Mouse (Mus musculus) hindlimb bud, embryonic 11.5 days (tissue): ENCODE measurements at regions not wholly inside any gene's neighbourhood (a gene's known extent, or its start where the extent isn't known, plus 50 kb on each side); places are given as distances from the start of the nearest gene placed in this dataset.

Experiments used
- DNase-seq: peaks from one replicate; pipeline ENCODE4 v3.0.0-alpha.2; 2012; ENCODE audit warnings: low read depth, low spot score; ENCODE audit errors: extremely low spot score

DNA sequence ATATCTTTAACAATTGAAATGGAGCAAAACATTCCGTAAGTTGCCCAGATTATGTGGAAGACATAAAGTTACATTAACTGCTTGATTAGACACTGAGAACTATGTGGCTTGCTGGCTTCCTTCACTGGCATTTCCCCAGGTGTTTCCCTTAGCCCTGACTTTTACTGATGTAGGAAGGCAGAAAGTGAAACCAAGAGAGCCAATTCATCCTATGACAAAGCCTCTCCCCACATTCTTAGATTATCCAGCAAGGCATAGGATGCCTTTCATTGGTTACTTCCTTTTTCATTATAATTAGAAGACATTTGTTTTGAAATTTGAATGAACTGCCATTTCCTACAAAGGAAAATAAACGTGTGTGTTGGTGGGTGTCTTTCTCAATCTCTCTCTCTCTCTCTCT, 72.1 kb downstream of the Cdc42ep3 start:
- no peak for DNase-seq

DNA sequence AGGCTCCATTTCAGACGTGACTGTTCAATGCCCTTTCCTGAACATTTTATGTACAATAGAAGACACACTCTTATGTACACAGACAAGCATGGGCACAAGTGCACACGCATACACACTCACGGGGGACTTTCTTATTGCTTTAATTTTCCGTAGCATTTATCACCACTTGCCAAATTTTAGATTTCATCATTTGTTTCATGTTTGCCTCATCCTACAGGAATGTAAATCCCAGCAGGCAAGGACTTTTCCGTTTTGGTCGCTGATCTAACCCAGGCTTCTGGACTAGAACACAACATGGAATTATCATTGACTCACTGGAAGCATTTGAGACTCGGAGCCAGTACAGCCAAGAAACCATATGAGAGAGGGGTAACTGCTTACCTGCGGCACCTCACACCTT, 81.3 kb downstream of the Cdc42ep3 start:
- no peak for DNase-seq

DNA sequence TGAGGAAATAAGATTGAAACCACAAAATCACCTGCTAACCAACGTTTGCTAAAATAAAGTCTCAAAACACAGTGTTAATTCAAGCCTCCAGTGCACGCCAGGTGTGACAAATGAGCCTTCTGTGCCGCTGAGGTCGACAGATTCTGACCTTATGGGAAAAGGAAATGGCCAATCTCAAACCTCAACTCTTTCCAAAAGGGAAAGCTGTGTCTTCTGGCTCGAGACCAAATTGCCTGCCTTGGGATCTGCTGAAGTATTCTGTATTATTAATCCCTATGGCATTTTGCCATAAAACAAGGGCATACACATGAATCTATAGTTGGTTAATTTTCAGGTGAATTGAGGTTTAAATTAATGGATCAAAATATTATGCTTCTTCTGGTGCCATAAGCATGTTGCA, 95.2 kb downstream of the Cdc42ep3 start:
- no peak for DNase-seq

DNA sequence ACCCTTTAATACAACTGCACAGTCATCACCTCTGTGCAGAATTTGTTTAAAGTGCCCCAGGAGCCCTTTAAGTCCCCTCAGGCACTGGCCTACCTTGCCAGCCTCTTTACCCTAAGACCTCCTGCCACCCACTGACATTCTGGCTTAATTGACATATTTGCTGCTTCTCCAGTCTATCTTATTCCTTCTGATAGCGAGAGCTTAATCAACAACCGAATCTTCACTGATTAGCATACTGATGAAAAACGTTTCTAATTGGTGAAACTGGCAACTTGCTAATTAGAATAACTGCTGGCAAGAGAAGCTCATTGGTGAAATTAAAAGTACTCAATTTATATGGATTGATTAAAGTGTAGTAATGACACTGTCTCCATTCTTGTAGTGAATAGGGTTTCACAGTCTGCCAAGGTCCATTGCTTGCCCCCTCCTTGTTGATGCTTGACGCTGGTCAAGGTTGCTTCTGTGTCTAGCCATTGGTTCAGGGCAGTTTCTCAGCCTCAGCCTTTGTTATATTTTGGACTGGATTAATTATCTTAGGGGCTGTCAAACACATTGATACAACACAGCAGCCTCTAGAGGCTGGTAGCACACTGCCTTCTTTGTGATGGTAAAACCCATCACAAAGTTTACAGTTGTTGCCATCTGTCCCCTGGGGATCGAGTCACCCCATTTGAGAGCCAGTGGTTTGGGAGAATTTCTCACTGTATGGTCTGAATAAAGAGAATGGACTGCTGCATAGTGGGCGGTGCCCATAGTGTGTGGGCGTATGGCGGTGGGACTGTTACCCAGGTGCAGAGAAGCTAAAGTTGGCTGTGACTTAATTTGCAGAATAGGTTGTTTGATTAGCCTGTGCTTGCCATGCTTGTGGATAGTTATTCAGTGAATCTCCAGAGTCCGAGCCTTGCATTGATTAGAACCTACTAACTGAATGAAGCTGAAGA, 107.7 kb downstream of the Cdc42ep3 start:
- DNase-seq = no peak

DNA sequence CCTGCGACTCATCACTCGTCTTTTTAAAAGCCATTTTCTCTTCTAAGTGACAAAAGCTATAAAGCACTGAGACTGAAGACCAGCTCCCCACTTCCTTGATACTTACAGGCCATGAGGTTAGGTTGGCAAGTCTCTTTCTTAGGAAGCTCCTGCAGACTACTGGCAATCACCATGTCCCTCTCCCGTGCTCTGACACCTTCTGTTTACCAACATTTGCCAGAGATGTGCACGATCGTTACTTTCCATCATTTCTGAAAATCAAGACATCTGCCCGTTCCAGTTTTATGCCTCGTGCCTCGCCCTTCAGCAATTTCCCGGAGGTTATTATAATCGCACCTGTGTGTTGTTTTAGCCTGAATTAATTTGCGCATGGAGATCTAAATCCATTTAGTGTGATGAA, 110.8 kb downstream of the Cdc42ep3 start:
- DNase-seq = no peak

DNA sequence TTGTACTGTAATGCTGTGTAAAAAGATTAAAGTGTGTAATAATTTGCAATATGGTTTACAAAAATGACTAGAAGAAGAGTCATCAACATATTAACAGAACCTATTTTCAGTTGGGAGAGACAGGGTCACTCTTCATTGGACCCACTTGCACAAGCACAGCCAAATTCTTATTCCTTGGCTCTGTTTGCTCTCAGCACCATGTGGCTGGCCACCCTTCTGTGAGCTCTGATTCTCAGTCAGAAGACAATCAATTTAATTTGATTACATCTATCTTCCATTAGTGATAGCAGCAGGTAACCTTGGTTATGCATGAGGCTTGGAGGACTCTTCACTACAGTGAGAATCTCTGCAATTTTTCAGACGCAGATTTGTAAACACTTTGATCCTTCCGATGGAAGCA, 111.5 kb downstream of the Cdc42ep3 start:
- DNase-seq = no peak

DNA sequence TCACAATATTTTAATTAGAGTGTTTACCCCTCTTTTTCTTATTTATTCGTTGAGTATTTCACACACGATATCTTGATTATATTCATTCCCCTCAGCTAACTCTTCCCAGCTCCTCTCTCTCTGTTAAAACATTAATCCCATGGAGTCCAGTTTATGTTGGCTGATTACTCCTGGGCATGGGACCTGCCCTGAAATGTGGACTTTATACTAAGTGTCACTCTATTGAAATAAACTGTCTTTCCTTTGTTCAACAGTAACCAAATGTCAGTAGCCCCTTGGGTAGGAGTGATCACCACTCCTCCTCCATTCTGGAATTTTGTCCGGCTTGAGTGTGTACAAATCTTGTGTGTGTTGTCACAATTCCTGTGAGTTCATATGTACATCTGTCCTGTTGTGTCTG, 113.4 kb downstream of the Cdc42ep3 start:
- DNase-seq = no peak

DNA sequence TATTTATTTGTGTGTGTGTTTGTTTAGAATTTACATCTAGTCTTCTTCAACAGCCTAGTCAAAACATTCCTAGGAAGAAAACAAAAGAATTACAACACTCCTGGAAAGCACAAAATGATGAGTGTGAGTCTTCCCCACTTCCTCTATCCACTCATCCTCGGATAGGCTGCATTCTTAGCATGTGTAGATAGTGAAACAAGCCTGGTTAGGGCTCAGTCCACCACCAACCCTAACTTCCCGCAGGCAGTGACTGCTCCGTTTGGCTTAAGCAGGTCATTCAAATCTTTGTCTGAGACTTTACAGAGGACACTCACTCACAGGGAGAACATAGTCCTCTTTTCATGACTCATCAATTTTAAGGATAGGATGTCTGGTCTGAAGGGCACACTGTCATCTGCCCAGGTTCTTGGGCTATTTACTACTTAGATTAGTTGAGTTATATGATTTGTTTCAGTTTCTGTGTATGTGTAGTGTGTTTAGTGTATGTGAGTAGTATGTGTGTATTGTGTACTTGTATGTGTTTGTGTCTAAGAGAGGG, 118.6 kb downstream of the Cdc42ep3 start:
- no peak for DNase-seq

DNA sequence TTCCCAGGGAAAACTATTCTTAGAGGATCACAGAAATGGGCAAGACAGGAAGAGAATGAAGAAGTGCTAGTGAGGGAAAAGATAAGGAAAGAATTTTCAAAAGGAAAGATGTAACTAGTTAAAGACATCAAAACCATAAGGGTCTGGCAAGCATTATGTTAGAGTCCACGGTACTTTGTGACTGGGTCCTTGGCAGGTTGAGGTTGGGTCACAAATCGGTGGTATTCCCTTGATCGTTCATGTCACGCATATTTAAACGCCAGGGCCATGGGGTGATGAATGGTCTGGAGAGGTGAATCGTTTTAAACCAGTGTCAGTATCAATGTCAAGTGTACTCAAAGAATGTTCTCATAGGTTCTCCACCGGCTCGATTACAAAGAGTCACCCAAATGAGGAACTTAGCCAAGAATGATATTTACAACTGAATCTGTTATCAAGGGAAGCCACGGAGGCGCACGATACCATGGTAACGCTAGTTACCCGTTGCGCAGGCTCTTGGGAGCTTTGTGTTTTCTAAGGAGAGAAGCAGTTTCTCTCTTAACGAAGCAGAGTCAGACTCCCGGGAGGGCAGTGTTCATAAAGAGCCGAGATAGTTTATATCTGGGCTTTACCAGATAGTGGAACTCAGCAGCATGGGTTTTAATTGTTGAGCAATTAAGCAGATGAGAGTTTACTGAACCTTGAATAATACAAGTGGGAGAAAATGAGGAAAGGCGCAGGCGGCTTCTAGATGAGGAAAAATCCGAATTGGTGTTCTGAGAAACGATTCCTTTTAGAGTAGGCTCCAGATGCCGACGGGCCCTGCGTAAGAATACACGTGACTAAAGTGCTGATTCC, 124.0 kb downstream of the Cdc42ep3 start:
- DNase-seq = no peak

DNA sequence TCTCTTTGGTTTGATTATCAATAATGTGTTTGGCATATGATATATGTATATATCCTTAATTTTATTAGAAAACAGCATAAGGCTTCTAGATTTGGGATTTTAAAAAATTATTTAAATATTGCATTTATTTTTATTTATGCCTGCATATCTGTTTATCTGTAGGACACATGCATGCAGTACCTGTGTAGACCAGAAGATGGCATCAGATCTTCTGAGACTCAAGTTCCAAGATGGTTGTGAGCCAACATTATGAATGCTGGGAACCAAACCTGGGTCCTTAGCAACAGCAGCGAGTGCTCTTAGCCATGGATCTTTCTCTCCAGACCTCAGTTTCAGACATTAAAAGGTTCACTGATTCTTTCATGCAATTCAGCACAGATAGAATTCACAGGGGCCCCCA, 148.3 kb downstream of the Cdc42ep3 start:
- no peak for DNase-seq

DNA sequence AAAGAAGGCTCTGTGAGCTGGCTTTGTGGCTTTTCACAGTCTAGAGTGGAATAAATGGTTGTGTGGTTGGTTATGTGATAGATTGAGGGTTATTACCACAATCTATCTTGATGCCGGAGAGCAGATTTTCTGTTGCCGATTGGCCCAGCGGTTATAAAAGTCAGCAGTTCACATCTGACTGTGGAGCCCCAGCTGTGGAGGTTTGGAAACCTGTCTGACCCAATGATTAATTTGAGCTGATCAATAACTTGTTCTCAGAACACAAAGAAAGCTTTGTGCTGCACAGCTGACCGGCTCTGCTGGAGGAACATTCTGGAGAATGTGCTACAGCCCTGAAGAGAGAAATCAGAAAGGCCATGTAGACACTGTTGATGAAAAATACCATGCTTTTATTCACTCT, 148.8 kb downstream of the Cdc42ep3 start:
- no peak for DNase-seq

DNA sequence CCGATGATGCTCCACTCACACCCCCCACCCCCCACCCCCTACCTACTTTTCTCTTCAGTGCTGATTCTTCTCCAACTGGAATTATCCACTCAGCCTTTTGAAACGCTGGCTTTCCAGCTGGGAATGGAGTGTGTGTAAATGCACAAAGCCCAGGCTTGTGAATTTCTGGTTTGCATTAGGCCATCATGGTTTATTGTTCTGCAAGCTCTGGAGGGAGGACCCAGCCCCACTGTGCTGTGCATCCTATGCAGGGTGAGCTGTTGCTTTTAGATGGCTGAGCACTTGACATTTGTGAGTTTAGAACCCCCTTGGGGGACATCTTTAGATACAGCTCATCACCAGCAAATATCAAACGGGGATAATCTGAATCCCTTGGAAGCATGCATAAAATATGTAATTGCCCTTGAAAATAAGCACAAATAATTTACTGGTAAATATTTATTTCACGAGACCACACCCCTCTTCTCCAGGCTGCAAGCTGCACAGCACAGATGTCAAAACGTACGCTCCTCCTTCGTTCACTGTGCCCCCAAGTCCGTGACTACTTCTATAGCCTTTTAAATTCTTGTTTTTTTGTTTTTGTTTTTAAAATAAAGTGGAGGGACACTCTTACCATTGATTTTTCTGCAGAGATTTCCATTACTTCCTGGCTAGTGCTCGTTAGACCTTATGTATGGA, 148.2 kb downstream of the Qpct start:
- DNase-seq = no peak

DNA sequence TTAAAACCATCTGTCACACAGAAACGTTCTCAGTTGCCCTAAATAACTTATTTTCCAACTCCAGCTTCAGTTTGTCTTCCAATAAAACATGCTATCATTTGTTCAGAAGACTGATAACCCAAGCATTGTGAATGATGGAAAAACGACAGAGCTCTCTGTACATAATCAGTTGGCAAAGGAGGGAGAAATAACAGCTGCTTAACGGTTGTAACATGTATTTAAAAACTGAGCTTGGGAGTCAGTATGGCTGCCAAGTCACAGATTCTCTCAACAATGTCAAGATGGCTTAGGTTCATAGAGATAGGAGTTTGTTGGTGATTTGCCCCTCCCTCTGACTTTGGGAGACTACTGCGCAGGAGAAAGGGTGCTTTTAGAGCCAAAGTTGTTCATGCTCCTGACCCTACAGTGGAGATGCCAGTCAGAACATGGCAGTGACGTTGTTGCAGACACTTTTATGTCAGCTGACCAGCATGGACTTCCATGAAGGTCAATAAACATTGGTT, 140.2 kb downstream of the Qpct start:
- no peak for DNase-seq

DNA sequence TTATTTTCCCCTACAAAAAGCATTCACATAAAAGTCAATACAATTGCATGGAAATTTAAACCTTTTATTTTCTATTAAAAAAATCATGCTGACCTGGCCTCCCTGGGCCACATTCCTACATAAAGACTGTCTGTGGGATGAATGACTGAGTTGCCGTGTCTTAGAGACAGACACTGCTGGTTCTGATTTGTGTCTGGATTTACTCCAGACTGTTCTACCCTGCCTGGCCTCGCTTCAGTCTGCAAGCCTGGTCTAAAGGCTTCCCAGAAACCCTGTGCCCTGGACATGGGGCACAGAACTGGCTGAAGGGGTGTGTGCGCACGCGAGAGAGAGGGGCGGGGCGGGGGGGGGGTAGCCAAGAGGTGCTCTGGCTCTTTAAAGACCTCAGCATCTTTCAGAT, 136.6 kb downstream of the Qpct start:
- DNase-seq = no peak

DNA sequence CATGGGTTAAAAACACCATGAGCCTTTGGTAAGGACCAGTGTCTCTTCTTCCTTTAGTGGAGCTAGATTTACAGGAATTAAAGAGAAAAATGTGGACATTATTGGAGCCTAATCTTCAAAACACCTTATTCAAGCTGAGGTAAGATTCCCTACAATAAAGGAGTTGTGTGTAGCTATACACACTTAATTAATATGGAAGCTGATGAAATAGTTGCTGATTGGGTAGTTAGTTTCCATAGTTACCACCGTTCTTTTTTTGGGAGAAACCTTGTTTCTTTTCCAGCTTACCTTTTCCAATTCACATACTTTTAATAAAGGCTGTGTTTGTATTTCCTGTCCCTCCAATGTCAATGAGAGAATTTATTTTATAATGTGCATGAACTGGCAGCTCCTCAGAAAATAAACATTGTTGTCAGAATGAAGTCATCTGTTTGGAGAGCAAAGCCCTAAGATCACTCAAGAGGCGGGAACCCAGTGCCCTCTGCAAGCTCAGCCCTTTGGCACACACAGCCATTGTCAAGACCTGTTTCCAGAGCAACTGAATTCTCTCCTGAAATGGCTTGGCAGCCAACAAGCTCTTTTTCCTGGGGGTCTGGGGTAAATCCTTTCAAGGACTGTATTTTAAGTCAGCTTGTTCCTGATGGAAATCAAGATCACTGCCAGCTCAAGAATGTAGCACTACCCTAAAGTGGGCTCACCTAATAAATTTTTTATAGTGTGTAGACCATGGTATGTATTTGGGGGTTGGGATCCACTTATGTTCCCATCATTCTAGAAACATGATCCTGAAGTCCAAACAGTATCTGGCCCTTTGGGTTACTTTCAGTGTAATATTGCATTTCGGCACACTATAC, 128.8 kb downstream of the Qpct start:
- no peak for DNase-seq

DNA sequence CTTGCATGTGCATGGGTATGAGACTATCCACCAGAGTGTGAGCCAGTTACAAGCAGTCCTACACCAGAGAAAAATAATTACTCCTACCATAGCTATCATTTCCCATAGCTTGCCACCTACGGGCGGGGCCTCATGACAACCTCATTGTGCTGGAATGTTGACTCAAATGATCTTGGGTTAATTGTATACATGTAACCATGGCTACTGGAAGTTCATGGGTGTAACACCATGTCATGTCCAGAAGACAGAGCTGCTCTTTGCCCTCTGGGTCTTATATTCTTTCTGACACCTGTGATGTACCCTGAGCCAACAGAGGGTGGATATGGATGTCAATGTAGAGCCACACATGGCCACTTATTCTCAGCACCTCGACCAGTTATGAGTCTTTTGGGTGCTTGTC, 125.6 kb downstream of the Qpct start:
- no peak for DNase-seq

DNA sequence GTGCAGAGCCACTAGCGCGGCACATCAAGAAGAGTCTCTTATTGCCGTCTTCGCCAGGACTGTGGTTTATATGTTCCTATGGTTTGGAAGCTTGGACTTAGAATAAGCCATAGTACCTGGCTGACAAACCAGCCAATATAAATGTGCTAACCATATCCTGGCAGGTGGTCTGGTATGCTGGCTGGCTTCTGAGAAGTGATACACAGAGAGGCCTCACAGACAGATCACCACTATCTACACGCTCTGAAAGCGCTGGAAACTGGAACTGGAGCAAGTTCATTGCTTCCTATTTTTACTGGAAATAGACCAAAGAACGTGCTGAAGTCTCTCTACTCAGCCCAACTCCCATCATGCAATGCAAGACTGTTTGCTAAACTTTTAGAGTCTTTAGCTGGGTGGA, 124.7 kb downstream of the Qpct start:
- no peak for DNase-seq

DNA sequence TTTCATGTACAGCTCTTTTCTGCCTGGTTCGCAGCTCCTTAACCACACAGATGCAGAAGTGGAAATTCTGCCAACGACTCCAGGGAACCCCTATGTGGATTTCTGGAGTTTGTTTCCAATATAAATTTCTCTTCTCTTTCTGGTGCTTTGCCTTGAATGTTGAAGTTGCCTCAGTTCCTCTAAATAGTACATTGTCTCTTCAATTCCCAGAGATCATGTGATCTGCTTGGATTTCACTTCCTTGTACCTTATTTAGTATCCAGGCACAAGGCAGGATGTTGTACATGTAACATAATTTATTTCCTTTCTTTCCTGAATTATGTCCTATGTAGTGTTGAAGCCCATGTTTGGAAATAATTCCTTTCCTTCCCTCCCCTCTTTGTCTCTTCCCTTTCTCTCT, 123.7 kb downstream of the Qpct start:
- no peak for DNase-seq

DNA sequence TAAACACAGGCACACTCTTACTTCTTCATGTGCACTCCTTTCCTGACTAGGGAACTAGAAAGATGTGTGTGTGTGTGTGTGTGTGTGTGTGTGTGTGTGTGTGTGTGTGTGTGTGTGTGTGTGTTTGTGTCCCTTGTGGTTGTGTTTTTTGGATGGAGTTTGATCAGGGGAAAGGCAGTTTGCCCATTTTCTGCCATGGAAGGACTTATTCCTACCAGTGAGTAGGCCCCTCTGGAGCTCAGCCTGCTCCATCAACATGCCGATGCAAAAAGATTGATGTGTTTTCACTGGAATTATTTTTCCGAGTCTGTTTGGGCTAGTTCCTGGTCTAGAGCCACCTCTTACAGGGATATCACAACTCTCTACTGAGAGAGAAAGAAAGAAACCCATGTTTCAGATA, 120.6 kb downstream of the Qpct start:
- DNase-seq = no peak

DNA sequence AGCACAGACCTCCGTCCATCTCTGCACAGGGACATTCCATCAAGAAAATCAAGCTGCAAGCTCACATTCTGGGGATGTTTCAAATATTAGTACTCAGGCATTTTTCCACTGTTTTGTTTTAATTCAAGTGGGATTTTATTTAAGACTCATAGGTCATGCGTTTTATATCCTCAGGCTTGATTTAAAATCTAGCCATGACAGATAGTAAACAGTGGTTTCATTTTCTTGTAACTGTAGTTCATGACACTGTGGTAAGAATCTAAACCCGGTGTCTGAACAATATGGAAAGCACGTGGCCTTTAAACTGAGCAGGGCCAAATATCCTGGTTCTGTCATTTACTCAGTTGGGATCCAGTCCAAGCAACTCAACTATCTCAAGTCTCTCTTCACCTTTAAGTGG, 119.0 kb downstream of the Qpct start:
- no peak for DNase-seq
